ENCODE assay signal across 7 mouse cellular contexts in the genomic region with DNA sequence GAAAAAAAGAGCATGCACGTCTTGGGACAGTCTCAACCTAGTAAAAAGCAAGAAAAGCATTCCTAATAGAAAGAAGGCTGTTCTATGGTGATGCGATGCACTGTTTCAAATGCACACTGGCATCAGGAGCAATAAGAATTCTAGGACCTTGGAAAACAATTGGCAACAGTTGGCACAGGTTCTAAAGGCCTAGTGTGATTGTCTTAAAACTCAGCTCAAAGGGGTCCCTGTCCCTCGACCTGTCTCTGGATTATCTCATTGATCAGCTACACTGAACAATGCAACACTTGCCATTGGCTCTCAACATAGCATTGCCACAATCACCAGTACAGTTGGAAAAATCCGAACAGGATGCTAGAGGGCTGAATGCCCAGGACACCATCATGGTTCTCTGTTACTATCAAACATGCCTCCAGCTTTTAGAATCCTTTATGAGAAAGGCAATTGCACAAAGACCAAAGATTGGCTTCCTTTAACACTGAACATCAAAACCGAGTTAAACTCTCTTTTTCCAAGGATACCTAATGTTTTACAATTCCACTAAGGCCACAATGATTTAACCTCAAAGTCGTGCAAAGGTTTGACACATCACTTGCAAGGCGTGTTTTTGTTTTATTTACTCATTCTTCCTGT.
A peak's percentile ranks its signal among the peaks of the same experiment; 100 is the strongest.
DNase-seq lines count a peak whose midpoint lies in the region; ATAC-seq and TF ChIP-seq lines count a peak whose summit lies in the region.

No protein-coding gene starts in this region.

- no peaks in the 10 kb centered on the region for H3K79me2 ChIP-seq in myocyte (ENCODE audit: control insufficient read depth, insufficient read depth)

- DNase-seq in kidney, postnatal 36 days = no peak
- DNase-seq in thymus, postnatal 36 days = no peak
- no peak for DNase-seq in gastrocnemius, postnatal 4 days (ENCODE audit: low spot score in 2 of 2)

- peak overlapping the region; percentile 18; the same call in 1 of the 2 replicates for H3K27ac ChIP-seq in kidney, embryonic 16.5 days (ENCODE audit: low read length)
- H3K27ac ChIP-seq in embryonic fibroblast, embryonic 13.5 days (ENCODE audit: insufficient read depth, low read length) = peak overlapping the region; percentile 97
- H3K27ac ChIP-seq in hindbrain, embryonic 16.5 days (ENCODE audit: low read depth, low read length) = no peak overlapping the region

- no peak overlapping the region for H3K9ac ChIP-seq in kidney, embryonic 16.5 days (replicated peaks; ENCODE audit: low read length)
- no peak overlapping the region for H3K9ac ChIP-seq in hindbrain, embryonic 16.5 days (ENCODE audit: low read depth, low read length)

- peaks cover 4% of the 10 kb centered on the region; the same call in 1 of the 2 replicates for H3K4me1 ChIP-seq in kidney, embryonic 16.5 days (ENCODE audit: insufficient read depth, low read length)
- H3K4me1 ChIP-seq in embryonic fibroblast, embryonic 13.5 days (ENCODE audit: control insufficient read depth, insufficient read depth, low read length) = peaks cover 13% of the 10 kb centered on the region
- H3K4me1 ChIP-seq in hindbrain, embryonic 16.5 days (ENCODE audit: control insufficient read depth, insufficient read depth, low read depth, low read length) = peaks cover 5% of the 10 kb centered on the region; the same call in 1 of the 2 replicates

- TF ChIP-seq POLR2A in embryonic fibroblast, embryonic 13.5 days (IDR thresholded peaks at IDR 0.05; ENCODE audit: low read depth, low read length) = no peak
- no peak for TF ChIP-seq POLR2A in myocyte (IDR thresholded peaks at IDR 0.05; ENCODE audit: insufficient read length, low read depth)

- no peaks in the 10 kb centered on the region for H3K36me3 ChIP-seq in kidney, embryonic 16.5 days (ENCODE audit: insufficient read depth, low read length)
- no peaks in the 10 kb centered on the region for H3K36me3 ChIP-seq in hindbrain, embryonic 16.5 days (ENCODE audit: control insufficient read depth, insufficient read depth, low read length)
- H3K36me3 ChIP-seq in myocyte (ENCODE audit: control insufficient read depth, insufficient read depth) = no peaks in the 10 kb centered on the region

- no peaks in the 10 kb centered on the region for H3K9me3 ChIP-seq in kidney, embryonic 16.5 days (ENCODE audit: low read length)
- no peaks in the 10 kb centered on the region for H3K9me3 ChIP-seq in hindbrain, embryonic 16.5 days (ENCODE audit: control insufficient read depth, low read length)

- 48% methylated on average over 7 of the region's 7 CpGs for WGBS in kidney, embryonic 16.5 days
- 49% methylated on average over 7 of the region's 7 CpGs for WGBS in hindbrain, embryonic 16.5 days

- H3ac ChIP-seq in myocyte (ENCODE audit: control insufficient read depth, insufficient read length) = no peak overlapping the region

- no peaks in the 10 kb centered on the region for H3K27me3 ChIP-seq in kidney, embryonic 16.5 days (ENCODE audit: insufficient read depth, low read length)
- no peaks in the 10 kb centered on the region for H3K27me3 ChIP-seq in hindbrain, embryonic 16.5 days (replicated peaks; ENCODE audit: control insufficient read depth, insufficient read depth, low read length)
- H3K27me3 ChIP-seq in myocyte (ENCODE audit: control insufficient read depth, insufficient read depth, insufficient read length) = no peaks in the 10 kb centered on the region

- H3K4me3 ChIP-seq in kidney, embryonic 16.5 days (ENCODE audit: low read length) = no peak overlapping the region
- H3K4me3 ChIP-seq in embryonic fibroblast, embryonic 13.5 days (ENCODE audit: insufficient read depth, low read length) = no peak overlapping the region
- H3K4me3 ChIP-seq in hindbrain, embryonic 16.5 days (ENCODE audit: low read length) = no peak overlapping the region
- H3K4me3 ChIP-seq in myocyte = peak overlapping the region; percentile 24

- peak overlapping the region; percentile 85 for H3K4me2 ChIP-seq in kidney, embryonic 16.5 days (replicated peaks; ENCODE audit: low read depth, low read length)
- H3K4me2 ChIP-seq in hindbrain, embryonic 16.5 days (ENCODE audit: low read length) = peak overlapping the region; percentile 77
- H3K4me2 ChIP-seq in myocyte (ENCODE audit: low read depth) = peak overlapping the region; percentile 97

- no peak for TF ChIP-seq CTCF in embryonic fibroblast, embryonic 13.5 days (IDR thresholded peaks at IDR 0.05; ENCODE audit: borderline replicate concordance, insufficient read depth, low read length)

- no peak for ATAC-seq in kidney, embryonic 16.5 days (ENCODE audit: low FRiP score, low TSS enrichment)
- ATAC-seq in hindbrain, embryonic 16.5 days = no peak

TF ChIP-seq in myocyte, 11 proteins besides CTCF, POLR2A, EP300 and RAD21:
- TF ChIP-seq USF1 (IDR thresholded peaks at IDR 0.05; ENCODE audit: low read depth) (no peak), CEBPB (IDR thresholded peaks at IDR 0.05; ENCODE audit: insufficient read depth, poor library complexity, severe bottlenecking) (no peak), MYOD1 (IDR thresholded peaks at IDR 0.05; ENCODE audit: control insufficient read depth in 1 of 3, insufficient read length in 2 of 3, low read depth in 2 of 3) (no peak), POLR2AphosphoS2 (IDR thresholded peaks at IDR 0.05; ENCODE audit: insufficient read length, low read depth) (no peak), MAX (IDR thresholded peaks at IDR 0.05; ENCODE audit: low read depth) (no peak), TCF12 (IDR thresholded peaks at IDR 0.05; ENCODE audit: insufficient read depth, poor library complexity, severe bottlenecking) (no peak), MYOG (IDR thresholded peaks at IDR 0.05; ENCODE audit: control insufficient read depth in 1 of 3, insufficient read depth in 1 of 3, insufficient read length in 2 of 3, low read depth in 2 of 3) (no peak), TCF3 (IDR thresholded peaks at IDR 0.05; ENCODE audit: insufficient read length, low read depth) (no peak), REST (IDR thresholded peaks at IDR 0.05; ENCODE audit: insufficient read depth, insufficient read length) (no peak), SRF (IDR thresholded peaks at IDR 0.05; ENCODE audit: control insufficient read depth, insufficient read length, low read depth) (no peak), E2F4 (IDR thresholded peaks at IDR 0.05; ENCODE audit: insufficient read depth) (no peak)
